Mouse (Mus musculus): ENCODE results near the gene Hirip3.
A peak's percentile ranks its signal among the peaks of the same experiment; 100 is the strongest.

- TF ChIP-seq CTCF (IDR thresholded peaks at IDR 0.05; ENCODE audit: borderline replicate concordance, extremely low read depth, insufficient read depth, insufficient read length) (peak; percentile 29; the same call in 1 of the 2 replicates), POLR2A (IDR thresholded peaks at IDR 0.05; ENCODE audit: borderline replicate concordance, extremely low read depth, insufficient read depth, insufficient read length, poor library complexity, severe bottlenecking) (no peak)
Measured at GRCm38 (mm10) chr7:126888852-126889251, 27.1 kb downstream of the Hirip3 start.

Data from brain, embryonic 14.5 days (tissue).